Mouse (Mus musculus): ENCODE measurements at regions not wholly inside any gene's neighbourhood (a gene's known extent, or its start where the extent isn't known, plus 50 kb on each side); places are given as distances from the start of the nearest gene placed in this dataset.
A peak's percentile ranks its signal among the peaks of the same experiment; 100 is the strongest.

GRCm38 (mm10) chr1:77790974-77791373, 276.1 kb upstream of the Epha4 start:
- DNase-seq (ENCODE audit: extremely low read depth, low read depth, low spot score), result no peak

GRCm38 (mm10) chr1:77754326-77754725, 239.4 kb upstream of the Epha4 start:
- no peak for DNase-seq (ENCODE audit: extremely low read depth, low read depth, low spot score)

GRCm38 (mm10) chr1:77748483-77749465, 233.9 kb upstream of the Epha4 start:
- no peak for DNase-seq (ENCODE audit: extremely low read depth, low read depth, low spot score)

DNA sequence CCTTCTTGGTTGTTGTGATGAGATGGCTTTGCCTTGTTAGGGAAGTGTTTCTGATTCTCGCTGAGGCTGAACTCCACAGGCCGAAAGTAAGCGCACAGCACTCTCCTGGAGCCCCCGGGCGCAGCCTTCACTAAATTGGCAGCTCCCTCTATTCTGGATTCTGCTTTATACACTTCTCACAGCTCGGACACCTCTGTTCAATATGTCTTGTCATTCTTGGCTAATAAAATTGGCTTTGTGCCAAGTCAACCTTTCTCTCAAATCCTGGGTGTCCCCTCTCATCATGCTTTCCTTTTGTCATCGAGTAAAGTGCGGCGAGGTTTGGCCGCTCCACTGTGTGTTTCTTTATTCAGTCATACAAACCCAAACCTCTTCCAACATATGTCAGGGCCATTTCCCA, 217.2 kb upstream of the Epha4 start:
- no peak for DNase-seq (ENCODE audit: extremely low read depth, low read depth, low spot score)

- DNase-seq (ENCODE audit: extremely low read depth, low read depth, low spot score), result no peak
These were observed 212.7 kb upstream of the Epha4 start for GRCm38 (mm10) chr1:77727561-77727960.

DNA sequence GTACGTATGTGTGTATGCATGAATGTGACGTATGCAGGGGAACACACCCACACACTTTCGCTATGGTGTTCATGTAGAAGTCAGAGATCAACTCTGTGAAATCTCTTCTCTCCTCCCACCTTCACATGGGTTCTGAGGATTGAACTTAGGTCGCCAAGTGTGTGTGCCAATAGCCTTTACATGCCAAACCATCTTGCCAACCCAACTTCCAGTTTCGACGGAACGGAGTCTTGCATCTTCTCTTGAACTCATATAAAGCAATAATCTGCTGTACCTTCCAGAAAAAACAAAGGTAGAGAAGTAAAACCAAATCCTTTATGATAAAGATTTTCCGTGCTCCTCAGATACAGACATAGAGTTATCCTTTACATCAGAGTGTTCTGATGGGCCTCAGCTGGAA, 208.4 kb upstream of the Epha4 start:
- DNase-seq (ENCODE audit: extremely low read depth, low read depth, low spot score), result peak; percentile 85

DNA sequence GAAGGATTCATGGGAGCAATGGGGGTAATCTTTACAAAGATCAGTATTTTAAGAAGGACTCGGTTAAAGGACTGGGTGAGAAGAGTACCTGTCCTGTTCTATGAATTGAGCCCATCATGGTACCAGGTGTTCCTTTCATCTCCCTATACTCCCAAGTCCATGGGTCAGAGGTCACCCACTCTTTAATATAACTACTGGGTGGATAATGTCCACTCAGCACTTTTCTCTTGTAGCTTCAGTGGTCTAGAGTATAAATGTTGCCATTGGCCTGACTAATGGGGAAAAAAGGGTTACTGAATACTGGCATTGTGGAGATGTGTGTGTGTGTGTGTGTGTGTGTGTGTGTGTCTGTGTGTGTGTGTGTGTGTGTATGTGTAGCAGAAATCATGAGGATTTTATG, 206.0 kb upstream of the Epha4 start:
- no peak for DNase-seq (ENCODE audit: extremely low read depth, low read depth, low spot score)

GRCm38 (mm10) chr1:77713001-77713400, 198.1 kb upstream of the Epha4 start:
- no peak for DNase-seq (ENCODE audit: extremely low read depth, low read depth, low spot score)

DNA sequence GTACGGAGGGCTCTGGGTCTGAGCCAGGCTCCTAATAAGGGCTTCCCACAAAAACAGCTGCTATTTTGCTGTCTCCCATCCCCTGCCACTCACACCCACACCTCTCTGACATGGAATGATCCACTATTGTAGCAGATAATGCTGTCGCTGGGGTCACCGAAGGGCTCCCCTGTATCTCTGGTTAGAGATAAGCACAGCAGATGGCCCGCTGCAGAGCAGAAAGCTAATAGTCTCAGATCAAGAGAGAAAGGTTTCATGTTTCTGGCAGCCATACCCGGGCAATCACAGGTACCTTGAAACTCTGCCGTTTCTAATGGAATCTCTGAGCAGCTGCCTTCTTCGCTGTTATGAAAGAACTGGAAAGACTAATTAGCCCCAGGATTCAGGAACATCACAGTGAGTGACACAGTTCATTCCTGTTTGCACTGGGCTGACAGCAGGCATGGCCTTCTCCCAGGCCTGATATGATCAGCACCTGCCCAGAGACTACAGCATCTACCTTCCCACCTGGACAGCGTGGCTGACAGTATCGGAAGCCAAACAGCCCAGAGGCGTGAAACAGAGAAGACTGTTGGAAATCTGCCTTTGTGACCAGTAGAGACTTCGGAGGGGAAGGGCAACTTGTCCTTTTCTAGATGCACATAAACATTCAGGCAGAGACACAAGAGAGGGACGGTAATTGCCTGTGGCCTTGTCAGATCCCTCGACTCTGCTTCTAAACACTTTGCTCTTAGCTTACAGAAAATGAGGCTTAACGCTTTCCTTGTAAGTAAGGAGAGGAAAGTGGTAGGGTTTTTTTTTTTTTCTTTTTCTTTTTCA, 193.5 kb upstream of the Epha4 start:
- DNase-seq (ENCODE audit: extremely low read depth, low read depth, low spot score), result peak; percentile 47

- no peak for DNase-seq (ENCODE audit: extremely low read depth, low read depth, low spot score)
These were observed 180.5 kb upstream of the Epha4 start for GRCm38 (mm10) chr1:77695228-77696018.

- no peak for DNase-seq (ENCODE audit: extremely low read depth, low read depth, low spot score)
These were observed 148.5 kb upstream of the Epha4 start for GRCm38 (mm10) chr1:77663345-77663744.

DNA sequence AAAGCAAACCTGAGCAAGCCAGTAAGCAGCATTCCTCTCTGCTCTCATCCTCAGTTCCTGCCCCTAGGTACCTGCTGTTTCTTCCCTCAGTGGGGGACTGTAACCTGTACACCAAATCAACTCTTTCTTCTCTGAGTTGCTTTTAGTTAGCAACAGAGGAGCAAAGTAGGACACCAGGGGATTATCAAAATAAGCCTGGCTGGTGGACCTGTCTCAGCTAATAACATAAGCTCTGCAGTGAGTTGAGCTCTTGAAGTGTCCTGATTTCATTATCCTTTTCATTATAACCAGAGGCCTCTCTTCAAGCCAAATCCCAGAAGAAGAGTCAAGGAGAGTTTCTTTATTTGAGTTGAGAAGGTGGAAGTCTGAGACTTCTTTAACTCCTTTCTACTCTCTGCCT, 145.5 kb upstream of the Epha4 start:
- DNase-seq (ENCODE audit: extremely low read depth, low read depth, low spot score), result no peak

- DNase-seq (ENCODE audit: extremely low read depth, low read depth, low spot score), result no peak
These were observed 122.1 kb upstream of the Epha4 start for GRCm38 (mm10) chr1:77637025-77637424.

GRCm38 (mm10) chr1:77629496-77630281, 114.8 kb upstream of the Epha4 start:
- no peak for DNase-seq (ENCODE audit: extremely low read depth, low read depth, low spot score)

DNA sequence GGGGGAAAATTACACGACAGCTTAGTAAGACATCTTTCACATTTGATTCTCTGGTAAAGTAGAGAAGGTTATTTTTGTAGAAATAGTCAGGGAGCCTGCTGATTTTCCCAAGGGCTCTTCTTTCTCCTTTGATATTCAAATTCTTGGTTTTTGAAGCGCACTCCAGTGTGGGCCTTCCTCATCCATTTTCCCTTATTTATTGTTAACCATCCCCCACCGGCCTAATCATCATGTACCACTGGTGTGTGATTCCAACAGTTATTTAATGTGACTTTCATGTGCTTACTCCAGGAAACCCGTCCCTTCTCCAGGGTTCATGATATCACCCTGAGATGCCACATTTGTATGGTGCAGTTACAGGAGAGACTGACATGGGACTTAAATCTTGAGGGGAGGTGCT, 114.0 kb upstream of the Epha4 start:
- no peak for DNase-seq (ENCODE audit: extremely low read depth, low read depth, low spot score)

DNA sequence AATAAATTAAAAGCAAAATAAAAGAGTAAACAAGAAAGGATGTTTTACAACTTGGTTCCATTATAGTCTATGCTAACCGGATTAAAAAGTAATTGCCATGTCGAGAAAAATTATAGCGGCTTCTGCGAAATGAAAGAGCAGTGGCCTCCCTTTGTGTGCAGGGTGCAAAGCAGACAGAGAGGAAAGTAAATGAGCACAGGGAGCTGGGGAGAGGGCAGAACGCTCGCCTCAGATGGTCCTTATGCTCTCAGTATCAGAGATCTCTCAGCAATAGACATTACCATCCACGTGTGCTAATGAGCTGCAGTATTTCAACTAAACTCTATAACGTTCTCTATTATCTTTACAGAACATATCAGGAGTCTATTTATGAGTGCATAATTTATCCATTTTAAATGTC, 102.6 kb upstream of the Epha4 start:
- DNase-seq (ENCODE audit: extremely low read depth, low read depth, low spot score), result no peak

DNA sequence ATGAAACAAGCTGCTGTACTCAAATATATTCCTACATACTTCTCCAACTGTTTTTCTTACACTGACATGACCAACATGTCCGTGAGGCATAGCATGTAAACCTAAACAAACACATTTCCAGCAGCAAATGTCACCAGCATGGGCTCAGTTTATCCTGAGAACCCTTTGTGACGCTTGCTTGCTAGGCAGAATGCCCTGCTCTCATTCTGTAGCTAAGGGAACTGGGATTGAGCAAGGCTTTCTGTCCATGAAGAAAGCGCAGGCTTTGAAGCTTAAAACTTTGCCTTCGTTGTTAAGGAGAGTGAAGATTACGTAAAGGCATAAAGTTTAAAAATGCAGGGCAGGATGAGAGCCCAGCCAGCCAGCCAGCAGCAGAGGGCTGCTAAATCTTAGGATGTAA, 85.6 kb upstream of the Epha4 start:
- no peak for DNase-seq (ENCODE audit: extremely low read depth, low read depth, low spot score)

DNA sequence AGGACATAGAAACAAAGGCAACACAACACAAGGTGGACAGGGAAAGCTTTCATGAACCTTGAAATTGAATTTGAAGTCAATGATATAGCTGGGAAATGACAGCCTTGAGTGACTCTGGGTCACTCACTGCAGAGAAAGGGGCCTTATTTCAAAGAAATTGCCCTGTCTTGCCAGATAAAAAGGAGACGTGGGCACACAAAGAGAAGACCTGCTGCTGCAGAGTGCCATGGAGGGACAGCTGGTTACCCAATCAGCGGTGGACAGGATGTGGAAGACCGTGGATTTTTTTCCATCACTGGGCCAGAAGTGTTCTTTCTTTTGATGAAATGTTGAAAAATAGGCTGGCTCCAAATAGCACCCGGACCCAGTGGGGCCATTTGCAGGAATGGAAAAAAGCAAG, 77.8 kb upstream of the Epha4 start:
- DNase-seq (ENCODE audit: extremely low read depth, low read depth, low spot score), result no peak

DNA sequence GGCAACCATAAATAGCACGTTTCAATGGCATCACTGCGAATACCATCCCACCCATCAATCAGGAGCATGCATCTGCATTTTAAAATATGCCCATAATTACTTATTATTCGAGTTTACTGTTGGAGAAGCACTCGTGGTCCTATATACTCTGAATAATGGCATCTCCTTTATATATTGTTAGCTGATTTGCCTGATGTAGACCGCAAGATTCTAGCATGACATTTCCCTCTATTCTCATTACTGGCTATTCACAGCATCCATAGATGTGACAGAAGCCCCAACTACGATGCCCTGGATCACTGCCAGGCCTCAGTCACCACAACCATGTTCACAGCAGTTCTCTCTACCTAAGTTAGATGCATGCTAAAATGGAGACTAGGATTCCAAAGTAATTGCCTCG, 77.4 kb upstream of the Epha4 start:
- DNase-seq (ENCODE audit: extremely low read depth, low read depth, low spot score), result no peak

- DNase-seq (ENCODE audit: extremely low read depth, low read depth, low spot score), result no peak
These were observed 74.5 kb upstream of the Epha4 start for GRCm38 (mm10) chr1:77589423-77589822.
